In genomic region chr2:63513554-63514226, GRCm38 (mm10) we compare ENCODE assay signal across 8 mouse cellular contexts.
DNase-seq lines count a peak whose midpoint lies in the region; TF ChIP-seq lines count a peak whose summit lies in the region.

No protein-coding gene starts in this region.

- no peaks in the 10 kb centered on the region for H3K27me3 ChIP-seq in thymus, adult 2 months (ENCODE audit: control insufficient read depth, insufficient read depth, low read length)

- no peak overlapping the region for H3K4me3 ChIP-seq in layer of hippocampus, adult 2 months
- H3K4me3 ChIP-seq in thymus, adult 2 months (ENCODE audit: control insufficient read depth, insufficient read depth, low read length): no peak overlapping the region

- no peaks in the 10 kb centered on the region for H3K36me3 ChIP-seq in thymus, adult 2 months (ENCODE audit: control insufficient read depth, insufficient read depth, low read length)

- DNase-seq in cerebellum, postnatal 10 days: peak; percentile 37 to 73
- no peak for DNase-seq in cerebellum, adult 11-12 months
- DNase-seq in layer of hippocampus, adult 2 months (ENCODE audit: low spot score in 2 of 2): peak; percentile 11 to 26
- no peak for DNase-seq in layer of hippocampus, postnatal 36 days
- DNase-seq in 416B (ENCODE audit: low read depth): peak; percentile 44
- peak; percentile 61 for DNase-seq in embryo, embryonic 11 days
- DNase-seq in thymus, adult 2 months: no peak
- DNase-seq in T-cell, adult 2 months (ENCODE audit: low spot score): no peak

- peak; percentile 86 for TF ChIP-seq CTCF in layer of hippocampus, adult 2 months (conservative IDR thresholded peaks at IDR 0.05)
- no peak for TF ChIP-seq CTCF in thymus, adult 2 months (IDR thresholded peaks at IDR 0.05; ENCODE audit: borderline replicate concordance, control insufficient read depth, extremely low read depth, insufficient read depth, low read length, poor library complexity)

- no peak overlapping the region for H3K27ac ChIP-seq in layer of hippocampus, adult 2 months
- no peak overlapping the region for H3K27ac ChIP-seq in thymus, adult 2 months (ENCODE audit: control insufficient read depth, insufficient read depth, low read length)

- WGBS in thymus, adult 2 months: 83% methylated on average over 1 of the region's 1 CpGs

- H3K4me1 ChIP-seq in thymus, adult 2 months (replicated peaks; ENCODE audit: control insufficient read depth, insufficient read depth, low read length): no peaks in the 10 kb centered on the region

- no peak for TF ChIP-seq POLR2A in thymus, adult 2 months (IDR thresholded peaks at IDR 0.05; ENCODE audit: control insufficient read depth, extremely low read depth, insufficient read depth, low read length, poor library complexity)

Comparison
In these comparisons a context has a peak if more than half of its experiments do, and no peak if none do; other contexts are left out.
1. DNase-seq: peak in cerebellum, postnatal 10 days (2 of 2), layer of hippocampus, adult 2 months (2 of 2), 416B (single experiment) and embryo, embryonic 11 days (single experiment); none in cerebellum, adult 11-12 months (single experiment), layer of hippocampus, postnatal 36 days (0 of 2), thymus, adult 2 months (single experiment) and T-cell, adult 2 months (single experiment).